Mouse (Mus musculus) Patski (cell line): ENCODE results near the gene Yipf3. TPM values are rescaled to one million over a fixed set of nuclear protein-coding genes. Genes with fewer than 3 reads are reported as not detected.

Experiments
- ATAC-seq: fragments of 100-300 bp; one replicate; pipeline ENCODE4 v1.8.0; 2021
- CTCF ChIA-PET: fragments of 350-600 bp; sonication (Branson Sonifier 250); formaldehyde crosslinking; loops from one replicate; lab custom pipeline; 2022; ENCODE audit warnings: inconsistent platforms; lab: Charles Lee
- POLR2A ChIA-PET: fragments of 350-600 bp; sonication (Branson Sonifier 250); formaldehyde crosslinking; loops from one replicate; lab custom pipeline; 2022; ENCODE audit warnings: antibody characterized with exemption, inconsistent platforms; lab: Charles Lee
- DNase-seq: peaks from one replicate; pipeline ENCODE4 v3.0.0-alpha.2; 2011; ENCODE audit warnings: low read depth, low spot score
- H3K27me3 ChIP-seq: fragments of 371-371 bp; one replicate; pipeline ENCODE4 v1.5.1; 2021
- CTCF ChIP-seq: fragments of 100-300 bp; IDR thresholded peaks from one replicate; pipeline ENCODE4 v1.5.1; 2021
- in situ Hi-C: fragments of 300-500 bp; cut with MboI; formaldehyde crosslinking; loops from 3 replicates; pipeline ENCODE4 v1.11.1; 2018; ENCODE audit warnings: low pct_unique_long_range_greater_than_20kb, mixed read lengths
- polyA plus RNA-seq: library from polyadenylated mRNA; unstranded; gene quantifications from one replicate; pipeline ENCODE4 v1.2.3, GENCODE M21; 2021

The Yipf3 gene
- polyA plus RNA-seq, 1 experiment from 2014 or later = 88.7 TPM

- no peak for ATAC-seq
- in situ Hi-C loops = loop anchor here (5.0 kb wide), 1 partner anchor 125 kb away; no protein-coding TSS in a partner anchor
- H3K27me3 ChIP-seq = no peaks in the 10 kb centered on the region
- DNase-seq = no peak
- CTCF ChIA-PET = interaction anchor here (1.1 kb wide), 1 partner anchor 18 kb away, joined by 3 read pairs; no protein-coding TSS in a partner anchor
- no peak for TF ChIP-seq CTCF
- POLR2A ChIA-PET = interaction anchor here (2.3 kb wide), 1 partner anchor 14 kb away, joined by 16 read pairs; the partner anchor contains the start of gene Tjap1
These were observed 19.6 kb downstream of the Yipf3 start for GRCm38 (mm10) chr17:46267511-46267910.

GRCm38 (mm10) chr17:46268026-46268720, 20.3 kb downstream of the Yipf3 start:
- ChIA-PET POLR2A (interaction anchor here (0.5 to 0.6 kb wide), 2 partner anchors 336 to 444 kb away, joined by 3 to 4 read pairs; no protein-coding TSS in a partner anchor), CTCF (interaction anchor here (1.1 to 1.8 kb wide), 3 partner anchors 12 to 29 kb away, joined by 3 to 4 read pairs (median 4); partner anchors contain the start of gene Dlk2)
- no peaks in the 10 kb centered on the region for H3K27me3 ChIP-seq
- DNase-seq = no peak
- in situ Hi-C loops = loop anchor here (5.0 kb wide), 1 partner anchor 124 kb away; no protein-coding TSS in a partner anchor
- no peak for TF ChIP-seq CTCF
- ATAC-seq = no peak

- in situ Hi-C loops = loop anchor here (5.0 kb wide), 1 partner anchor 122 kb away; no protein-coding TSS in a partner anchor
- CTCF ChIA-PET = interaction anchor here (0.8 to 1.8 kb wide), 4 partner anchors 10 to 32 kb away, joined by 3 to 6 read pairs (median 4); partner anchors contain the start of gene Dlk2
- POLR2A ChIA-PET = interaction anchor here (0.6 to 1.0 kb wide), 4 partner anchors 12 to 63 kb away, joined by 3 to 4 read pairs (median 3); no protein-coding TSS in a partner anchor
- no peaks in the 10 kb centered on the region for H3K27me3 ChIP-seq
- no peak for ATAC-seq
- TF ChIP-seq CTCF = no peak
- DNase-seq = no peak
These were observed 22.1 kb downstream of the Yipf3 start for GRCm38 (mm10) chr17:46269771-46270534.

GRCm38 (mm10) chr17:46272058-46272457, 24.2 kb downstream of the Yipf3 start:
- in situ Hi-C loops = no loop called here
- POLR2A ChIA-PET = no interaction called here
- no peaks in the 10 kb centered on the region for H3K27me3 ChIP-seq
- DNase-seq (no peak), ATAC-seq (no peak)
- no peak for TF ChIP-seq CTCF
- CTCF ChIA-PET = interaction anchor here (0.8 kb wide), 1 partner anchor 14 kb away, joined by 3 read pairs; no protein-coding TSS in a partner anchor

GRCm38 (mm10) chr17:46272675-46273074, 24.8 kb downstream of the Yipf3 start:
- DNase-seq = no peak
- no peak for ATAC-seq
- H3K27me3 ChIP-seq = no peaks in the 10 kb centered on the region
- in situ Hi-C loops = no loop called here
- CTCF ChIA-PET = interaction anchor here (1.0 kb wide), 1 partner anchor 11 kb away, joined by 3 read pairs; no protein-coding TSS in a partner anchor
- TF ChIP-seq CTCF = no peak
- POLR2A ChIA-PET = interaction anchor here (1.2 kb wide), 1 partner anchor 9 kb away, joined by 4 read pairs; no protein-coding TSS in a partner anchor

GRCm38 (mm10) chr17:46273803-46274236, 25.9 kb downstream of the Yipf3 start:
- DNase-seq (peak; percentile 94), ATAC-seq (peak; percentile 76)
- no peaks in the 10 kb centered on the region for H3K27me3 ChIP-seq
- ChIA-PET CTCF (interaction anchor here (0.9 to 2.4 kb wide), 2 partner anchors 21 to 25 kb away, joined by 3 to 5 read pairs; partner anchors contain the start of gene Lrrc73), POLR2A (interaction anchor here (1.2 kb wide), 2 partner anchors 8 to 11 kb away, joined by 3 to 4 read pairs; no protein-coding TSS in a partner anchor)
- TF ChIP-seq CTCF = no peak
- in situ Hi-C loops = no loop called here

GRCm38 (mm10) chr17:46274465-46274864, 26.6 kb downstream of the Yipf3 start:
- POLR2A ChIA-PET = interaction anchor here (1.2 kb wide), 1 partner anchor 11 kb away, joined by 3 read pairs; no protein-coding TSS in a partner anchor
- ATAC-seq = no peak

GRCm38 (mm10) chr17:46275034-46275433, 27.2 kb downstream of the Yipf3 start:
- TF ChIP-seq CTCF = no peak
- ATAC-seq = no peak
- no peaks in the 10 kb centered on the region for H3K27me3 ChIP-seq

More at GRCm38 (mm10) chr17:46274465-46274864, 26.6 kb downstream of the Yipf3 start:
- CTCF ChIA-PET = interaction anchor here (0.9 to 2.4 kb wide), 2 partner anchors 22 to 25 kb away, joined by 3 to 5 read pairs; partner anchors contain the start of gene Lrrc73
- no peaks in the 10 kb centered on the region for H3K27me3 ChIP-seq
- no peak for DNase-seq
- no peak for TF ChIP-seq CTCF
- in situ Hi-C loops = no loop called here

GRCm38 (mm10) chr17:46275506-46275905, 27.6 kb downstream of the Yipf3 start:
- H3K27me3 ChIP-seq = no peaks in the 10 kb centered on the region
- DNase-seq (no peak), ATAC-seq (no peak)
- no peak for TF ChIP-seq CTCF
- POLR2A ChIA-PET = no interaction called here
- CTCF ChIA-PET = interaction anchor here (1.5 to 2.4 kb wide), 2 partner anchors 23 to 25 kb away, joined by 3 to 5 read pairs; partner anchors contain the start of gene Lrrc73
- in situ Hi-C loops = no loop called here

More at GRCm38 (mm10) chr17:46275034-46275433, 27.2 kb downstream of the Yipf3 start:
- POLR2A ChIA-PET = no interaction called here
- CTCF ChIA-PET = interaction anchor here (2.4 kb wide), 1 partner anchor 23 kb away, joined by 5 read pairs; the partner anchor contains the start of gene Lrrc73
- in situ Hi-C loops = no loop called here
- no peak for DNase-seq
